Mouse (Mus musculus) limb, embryonic 12.5 days (tissue): Measurements from ENCODE around the gene Etv5. TPM values are rescaled to one million over a fixed set of nuclear protein-coding genes. Genes with fewer than 3 reads are reported as not detected.

Experiments used
- ATAC-seq: fragments of 200-750 bp; cut with Nextera tagmentation; 2 replicates; pipeline ENCODE4 v1.8.0; 2017; ENCODE audit warnings: low read depth, moderate TSS enrichment; ENCODE audit not compliant: insufficient number of reproducible peaks, insufficient read depth, low FRiP score, low TSS enrichment
- H3K27ac ChIP-seq: fragments of 300-500 bp; sonication (generic); 2 replicates; pipeline ENCODE4 v1.5.1; 2016; ENCODE audit warnings: mild to moderate bottlenecking, moderate library complexity
- H3K27me3 ChIP-seq: fragments of 300-500 bp; sonication (generic); 2 replicates; pipeline ENCODE4 v1.6.1; 2016; ENCODE audit warnings: mild to moderate bottlenecking, moderate library complexity
- H3K36me3 ChIP-seq: fragments of 300-500 bp; sonication (generic); 2 replicates; pipeline ENCODE4 v1.6.1; 2016; ENCODE audit warnings: mild to moderate bottlenecking, moderate library complexity
- H3K4me1 ChIP-seq: fragments of 300-500 bp; sonication (generic); replicated peaks from 2 replicates; pipeline ENCODE4 v1.6.1; 2016
- H3K4me2 ChIP-seq: fragments of 300-500 bp; sonication (generic); 2 replicates; pipeline ENCODE4 v1.6.1; 2016; ENCODE audit warnings: mild to moderate bottlenecking, moderate library complexity
- H3K4me3 ChIP-seq: fragments of 300-500 bp; sonication (generic); replicated peaks from 2 replicates; pipeline ENCODE4 v1.5.1; 2016; ENCODE audit warnings: mild to moderate bottlenecking
- H3K9ac ChIP-seq: fragments of 300-500 bp; sonication (generic); replicated peaks from 2 replicates; pipeline ENCODE4 v1.6.1; 2016; ENCODE audit warnings: mild to moderate bottlenecking, moderate library complexity
- H3K9me3 ChIP-seq: fragments of 300-500 bp; sonication (generic); 2 replicates; pipeline ENCODE4 v1.6.1; 2016; ENCODE audit warnings: mild to moderate bottlenecking, moderate library complexity
- WGBS: fragments of 180-500 bp; shearing (Covaris S2); methylation state at CpG from one replicate; pipeline ENCODE4 v1.1.7; 2016; 5-methylcytosine and 5-hydroxymethylcytosine counted together
- polyA plus RNA-seq: library from polyadenylated mRNA; unstranded; fragments of >200 nt; fragmentation: Nextera tagmentation; extraction: Ambion mirVana; gene quantifications from 2 replicates; pipeline ENCODE4 v1.2.1, GENCODE M21; 2016

The Etv5 gene
- polyA plus RNA-seq, 1 experiment from 2014 or later: 37.6 TPM

DNA sequence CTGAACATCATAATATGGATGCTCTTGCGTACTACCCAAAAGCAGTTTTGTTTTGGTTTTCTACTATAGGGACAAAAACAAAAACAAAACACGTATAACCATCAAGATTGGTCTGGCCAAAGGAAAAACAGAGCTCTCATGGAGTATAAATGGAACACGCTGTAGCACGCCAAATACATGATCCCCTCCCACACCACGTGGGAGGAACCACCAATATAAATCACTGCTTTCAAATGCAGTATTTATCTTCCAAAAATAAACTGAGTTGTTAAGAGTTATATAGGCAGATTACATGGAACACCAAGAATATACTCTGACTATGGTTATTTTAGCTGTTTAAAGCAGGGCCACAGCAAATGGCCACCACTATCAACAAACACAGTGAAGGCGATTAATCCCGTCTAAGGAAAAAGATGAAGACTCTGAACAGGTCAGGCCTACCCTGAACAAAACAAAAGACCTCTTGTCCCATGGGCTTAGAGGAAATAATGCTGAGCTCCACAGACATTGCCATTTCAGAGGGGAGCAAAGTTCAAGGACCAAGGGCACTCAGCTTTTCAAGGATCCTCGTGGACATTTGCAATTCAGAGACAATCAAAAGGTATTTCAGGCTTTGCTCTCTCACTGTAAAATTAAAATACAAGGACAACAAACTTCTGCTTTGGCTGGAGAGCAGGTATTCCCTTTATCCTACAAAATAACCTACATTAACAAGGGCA is 30.7 kb downstream of the Etv5 start:
- H3K36me3 ChIP-seq: peaks cover 23% of the 10 kb centered on the region
- H3K4me3 ChIP-seq: no peak overlapping the region
- no peak for ATAC-seq
- WGBS: 90% methylated on average over 8 of the region's 8 CpGs
- H3K27ac ChIP-seq: no peak overlapping the region
- peaks cover 24% of the 10 kb centered on the region for H3K4me1 ChIP-seq
- H3K9me3 ChIP-seq: no peaks in the 10 kb centered on the region
- H3K4me2 ChIP-seq: no peak overlapping the region
- H3K27me3 ChIP-seq: no peaks in the 10 kb centered on the region
- H3K9ac ChIP-seq: no peak overlapping the region

DNA sequence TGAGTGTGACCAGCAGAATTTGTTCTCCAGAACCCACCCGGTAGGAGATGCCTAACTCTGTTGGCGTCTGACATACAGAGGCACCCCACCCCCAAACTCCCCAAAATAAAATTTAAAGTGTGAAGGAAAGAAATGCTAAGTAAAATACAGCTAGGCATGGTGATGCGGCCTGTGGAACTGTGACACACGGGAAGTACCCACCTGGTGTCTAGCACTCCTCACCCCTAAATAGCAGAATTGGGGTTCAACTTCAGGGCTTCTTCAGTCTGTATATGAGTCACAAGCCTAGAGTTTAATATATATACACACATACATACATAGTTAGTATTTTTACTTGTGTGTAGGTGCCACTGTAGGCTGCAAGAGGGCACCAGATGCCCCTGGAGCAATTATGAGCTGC is 32.8 kb downstream of the Etv5 start:
- Histone ChIP-seq H3K36me3 (peaks cover 31% of the 10 kb centered on the region), H3K27me3 (no peaks in the 10 kb centered on the region), H3K9me3 (no peaks in the 10 kb centered on the region), H3K4me1 (peaks cover 10% of the 10 kb centered on the region), H3K4me2 (no peak overlapping the region), H3K4me3 (no peak overlapping the region), H3K27ac (no peak overlapping the region), H3K9ac (no peak overlapping the region)
- 92% methylated on average over 4 of the region's 4 CpGs for WGBS
- no peak for ATAC-seq

DNA sequence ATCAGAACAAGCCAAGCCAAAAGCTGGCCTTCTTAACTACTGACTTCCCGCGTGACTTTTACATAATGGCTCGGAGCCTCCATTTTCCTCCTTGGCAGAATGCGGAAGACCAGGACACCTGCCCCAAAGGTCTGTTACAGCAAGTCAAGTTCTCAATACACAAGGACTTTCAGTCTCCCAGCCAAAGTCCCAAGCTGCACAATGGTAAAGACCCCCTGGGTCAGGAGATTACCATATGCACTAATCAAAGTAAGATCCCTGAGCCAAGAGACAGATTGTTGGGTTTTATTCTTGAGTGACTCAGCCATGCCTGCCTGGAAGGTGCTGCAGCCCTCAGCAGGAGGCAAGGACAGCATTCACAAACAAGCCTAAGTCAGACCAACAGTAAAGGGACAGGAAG is 33.5 kb downstream of the Etv5 start:
- peaks cover 34% of the 10 kb centered on the region for H3K36me3 ChIP-seq
- ATAC-seq: no peak
- peaks cover 9% of the 10 kb centered on the region; the same call in 1 of the 2 replicates for H3K4me1 ChIP-seq
- H3K9me3 ChIP-seq: no peaks in the 10 kb centered on the region
- WGBS: 87% methylated on average over 4 of the region's 4 CpGs
- H3K9ac ChIP-seq: no peak overlapping the region
- H3K27ac ChIP-seq: no peak overlapping the region
- H3K4me3 ChIP-seq: no peak overlapping the region
- H3K4me2 ChIP-seq: no peak overlapping the region
- no peaks in the 10 kb centered on the region for H3K27me3 ChIP-seq

DNA sequence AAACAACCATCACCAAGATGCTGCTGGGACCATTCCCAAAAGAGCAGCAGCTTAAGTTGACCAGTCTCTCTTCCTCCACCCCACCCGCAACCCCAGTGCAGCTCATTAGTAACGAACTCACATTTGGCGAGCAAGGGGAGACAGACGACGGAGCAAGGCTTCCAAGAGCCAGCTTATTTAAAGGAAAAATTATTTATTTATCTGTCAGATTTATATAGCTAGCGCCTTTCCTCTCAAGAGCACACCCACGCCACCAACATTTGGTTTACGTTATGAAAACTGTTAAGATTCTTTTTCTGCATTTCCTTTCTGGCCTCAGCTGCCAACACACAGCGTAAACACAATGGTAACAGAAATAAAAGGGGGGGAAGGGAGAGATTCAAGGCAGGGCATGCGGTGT is 34.0 kb downstream of the Etv5 start:
- H3K27ac ChIP-seq: no peak overlapping the region
- peaks cover 39% of the 10 kb centered on the region for H3K36me3 ChIP-seq
- peaks cover 9% of the 10 kb centered on the region; the same call in 1 of the 2 replicates for H3K4me1 ChIP-seq
- 57% methylated on average over 10 of the region's 10 CpGs for WGBS
- H3K27me3 ChIP-seq: no peaks in the 10 kb centered on the region
- H3K9ac ChIP-seq: no peak overlapping the region
- no peaks in the 10 kb centered on the region for H3K9me3 ChIP-seq
- no peak for ATAC-seq
- no peak overlapping the region for H3K4me2 ChIP-seq
- no peak overlapping the region for H3K4me3 ChIP-seq

DNA sequence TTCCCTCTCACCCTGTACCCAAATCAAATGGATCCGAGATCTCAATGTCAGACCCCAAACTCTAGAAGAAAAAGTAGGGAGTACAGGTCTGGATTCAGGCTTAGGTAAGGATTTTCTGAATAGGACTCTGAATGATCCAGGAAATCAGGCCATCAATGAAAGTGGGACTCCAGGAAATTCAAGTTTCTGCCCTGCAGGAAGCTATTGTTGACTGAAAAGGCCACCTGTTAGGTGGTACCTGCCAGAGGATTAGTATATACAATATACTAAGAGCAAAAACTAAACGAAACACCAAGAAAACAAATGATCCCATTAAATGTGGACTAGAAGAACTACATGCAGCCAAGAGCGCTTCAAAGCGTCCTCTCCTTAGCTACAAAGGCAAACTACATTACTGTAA is 35.8 kb downstream of the Etv5 start:
- ATAC-seq: no peak
- no peak overlapping the region for H3K4me3 ChIP-seq
- no peak overlapping the region for H3K27ac ChIP-seq
- WGBS: 96% methylated on average over 4 of the region's 4 CpGs
- H3K27me3 ChIP-seq: no peaks in the 10 kb centered on the region
- H3K4me2 ChIP-seq: no peak overlapping the region
- H3K9me3 ChIP-seq: no peaks in the 10 kb centered on the region
- H3K9ac ChIP-seq: no peak overlapping the region
- H3K4me1 ChIP-seq: peaks cover 9% of the 10 kb centered on the region; the same call in 1 of the 2 replicates
- peaks cover 44% of the 10 kb centered on the region for H3K36me3 ChIP-seq

DNA sequence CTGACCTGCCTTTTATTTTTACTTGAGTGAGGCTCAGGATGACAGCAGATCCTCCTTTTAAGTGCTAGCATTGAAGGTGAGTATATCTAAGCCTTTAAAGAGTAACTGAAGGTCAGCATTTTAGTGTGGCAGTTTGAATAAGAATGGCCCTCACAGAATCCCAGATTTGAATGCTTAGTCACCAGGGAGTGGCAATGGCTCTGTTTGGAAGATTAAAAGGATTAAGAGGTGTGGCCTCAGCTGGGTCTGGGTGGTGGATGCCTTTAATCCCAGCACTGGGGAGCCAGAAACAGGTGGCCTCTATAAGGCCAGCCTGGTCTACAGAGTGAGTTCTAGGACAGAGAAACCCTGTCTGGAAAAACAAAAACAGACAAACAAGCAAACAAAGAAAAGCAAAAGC is 36.9 kb downstream of the Etv5 start:
- Histone ChIP-seq H3K4me1 (peaks cover 9% of the 10 kb centered on the region; the same call in 1 of the 2 replicates), H3K4me3 (no peak overlapping the region), H3K9me3 (no peaks in the 10 kb centered on the region), H3K36me3 (peaks cover 48% of the 10 kb centered on the region), H3K9ac (no peak overlapping the region), H3K27me3 (no peaks in the 10 kb centered on the region), H3K4me2 (no peak overlapping the region), H3K27ac (no peak overlapping the region)
- ATAC-seq: no peak

DNA sequence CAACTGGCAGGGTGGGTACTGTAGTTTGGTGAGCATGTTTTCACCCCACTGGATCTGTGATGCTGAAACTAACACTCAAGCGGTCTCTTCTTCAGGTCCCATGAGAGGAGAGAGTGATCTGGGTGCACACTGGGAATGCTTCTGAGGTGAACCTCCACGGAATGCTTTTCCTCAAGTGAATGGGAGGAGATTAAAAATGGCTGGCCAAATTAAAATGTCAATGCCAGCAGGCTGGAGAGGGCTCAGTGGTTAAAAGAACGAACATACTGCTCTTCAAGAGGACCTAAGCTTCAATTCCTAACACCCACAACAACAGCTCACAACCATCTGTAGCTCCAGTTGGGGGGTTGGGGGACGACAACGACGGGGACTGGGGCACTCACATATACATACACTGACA is 39.3 kb downstream of the Etv5 start:
- Histone ChIP-seq H3K4me1 (no peaks in the 10 kb centered on the region), H3K27ac (no peak overlapping the region), H3K9ac (no peak overlapping the region), H3K4me2 (no peak overlapping the region), H3K27me3 (no peaks in the 10 kb centered on the region), H3K36me3 (peaks cover 52% of the 10 kb centered on the region), H3K9me3 (no peaks in the 10 kb centered on the region), H3K4me3 (no peak overlapping the region)
- no peak for ATAC-seq
- WGBS: 91% methylated on average over 6 of the region's 6 CpGs

DNA sequence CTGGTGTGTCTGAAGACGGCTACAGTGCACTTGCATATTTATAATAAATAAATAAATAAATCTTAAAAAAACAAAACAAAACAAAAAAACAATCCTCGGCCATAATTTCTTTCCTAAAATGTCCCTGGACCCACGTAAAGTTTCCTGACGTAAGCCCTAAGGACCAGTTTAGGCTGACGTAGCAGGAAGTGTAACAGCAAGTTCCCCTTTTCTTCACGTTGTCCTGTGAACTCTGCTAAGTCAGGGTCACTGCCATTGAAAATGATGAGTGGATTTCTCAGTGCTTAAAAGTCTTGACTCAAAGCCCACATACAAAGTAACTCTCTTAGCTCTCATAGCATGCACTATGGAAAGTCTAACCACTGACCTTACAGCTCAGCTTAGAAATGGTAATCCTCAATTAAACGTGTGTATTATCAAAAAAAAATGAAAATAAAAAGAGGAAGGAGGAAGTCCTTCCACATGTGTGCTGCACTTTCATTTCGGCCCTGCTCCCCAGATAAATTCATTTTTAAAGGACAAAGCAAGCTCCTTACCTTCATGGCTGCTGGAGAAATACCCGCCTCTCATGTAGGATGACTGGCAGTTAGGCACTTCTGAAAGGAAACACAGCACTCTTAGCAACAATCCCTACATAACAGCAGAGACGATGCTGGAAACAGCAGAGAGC is 40.6 kb downstream of the Etv5 start:
- ATAC-seq: no peak
- Histone ChIP-seq H3K36me3 (peaks cover 58% of the 10 kb centered on the region), H3K4me2 (no peak overlapping the region), H3K27me3 (no peaks in the 10 kb centered on the region), H3K4me1 (no peaks in the 10 kb centered on the region), H3K4me3 (no peak overlapping the region), H3K9ac (no peak overlapping the region), H3K9me3 (no peaks in the 10 kb centered on the region), H3K27ac (no peak overlapping the region)
- 90% methylated on average over 10 of the region's 10 CpGs for WGBS

DNA sequence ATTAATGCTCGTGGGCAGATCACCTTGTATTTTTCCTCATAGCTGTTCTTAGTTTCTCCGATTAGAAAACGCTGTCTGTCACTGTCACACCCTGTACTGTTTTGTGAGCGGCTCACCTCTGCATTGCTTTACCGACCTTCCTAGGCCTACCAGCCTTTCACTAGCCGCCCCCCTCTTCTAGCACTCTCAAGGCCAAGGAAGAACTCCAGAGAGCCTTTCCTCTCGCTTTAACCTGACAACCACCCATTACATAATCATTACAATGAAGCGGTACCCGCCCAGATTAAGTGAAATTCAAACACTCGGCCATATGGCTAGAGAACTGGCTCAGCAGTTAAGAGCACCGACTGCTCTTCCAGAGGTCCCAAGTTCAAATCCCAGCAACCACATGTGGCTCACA is 41.2 kb downstream of the Etv5 start:
- Histone ChIP-seq H3K4me2 (no peak overlapping the region), H3K9me3 (no peaks in the 10 kb centered on the region), H3K36me3 (peaks cover 62% of the 10 kb centered on the region), H3K27me3 (no peaks in the 10 kb centered on the region), H3K27ac (no peak overlapping the region), H3K4me3 (no peak overlapping the region), H3K9ac (no peak overlapping the region), H3K4me1 (no peaks in the 10 kb centered on the region)
- WGBS: 89% methylated on average over 11 of the region's 11 CpGs
- ATAC-seq: no peak

DNA sequence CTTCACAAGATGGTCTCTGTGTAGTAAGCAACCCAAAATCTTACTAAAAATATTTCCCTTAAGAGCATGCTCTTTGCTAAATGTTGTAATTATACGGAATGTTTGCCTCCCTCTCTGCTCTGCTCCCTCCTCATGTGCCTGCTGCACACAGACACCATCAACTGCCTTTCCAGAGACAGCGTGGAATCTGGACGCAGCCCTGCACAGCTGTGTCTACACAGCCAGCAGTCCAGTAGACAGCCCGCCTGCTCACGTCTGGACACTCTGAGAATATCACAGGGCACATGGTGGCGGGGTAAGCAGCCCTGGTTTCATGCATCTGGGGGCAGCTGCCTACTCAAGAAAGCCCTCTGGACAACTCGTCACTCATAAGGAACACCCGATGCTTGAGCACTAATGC is 43.1 kb downstream of the Etv5 start:
- 0 out of 2 replicates have a peak, but pooled peaks cover 2% of the 10 kb centered on the region for H3K4me1 ChIP-seq
- H3K4me3 ChIP-seq: no peak overlapping the region
- no peak for ATAC-seq
- H3K27me3 ChIP-seq: no peaks in the 10 kb centered on the region
- H3K27ac ChIP-seq: no peak overlapping the region
- no peak overlapping the region for H3K9ac ChIP-seq
- peaks cover 69% of the 10 kb centered on the region for H3K36me3 ChIP-seq
- no peaks in the 10 kb centered on the region for H3K9me3 ChIP-seq
- H3K4me2 ChIP-seq: no peak overlapping the region
- WGBS: 73% methylated on average over 8 of the region's 8 CpGs

DNA sequence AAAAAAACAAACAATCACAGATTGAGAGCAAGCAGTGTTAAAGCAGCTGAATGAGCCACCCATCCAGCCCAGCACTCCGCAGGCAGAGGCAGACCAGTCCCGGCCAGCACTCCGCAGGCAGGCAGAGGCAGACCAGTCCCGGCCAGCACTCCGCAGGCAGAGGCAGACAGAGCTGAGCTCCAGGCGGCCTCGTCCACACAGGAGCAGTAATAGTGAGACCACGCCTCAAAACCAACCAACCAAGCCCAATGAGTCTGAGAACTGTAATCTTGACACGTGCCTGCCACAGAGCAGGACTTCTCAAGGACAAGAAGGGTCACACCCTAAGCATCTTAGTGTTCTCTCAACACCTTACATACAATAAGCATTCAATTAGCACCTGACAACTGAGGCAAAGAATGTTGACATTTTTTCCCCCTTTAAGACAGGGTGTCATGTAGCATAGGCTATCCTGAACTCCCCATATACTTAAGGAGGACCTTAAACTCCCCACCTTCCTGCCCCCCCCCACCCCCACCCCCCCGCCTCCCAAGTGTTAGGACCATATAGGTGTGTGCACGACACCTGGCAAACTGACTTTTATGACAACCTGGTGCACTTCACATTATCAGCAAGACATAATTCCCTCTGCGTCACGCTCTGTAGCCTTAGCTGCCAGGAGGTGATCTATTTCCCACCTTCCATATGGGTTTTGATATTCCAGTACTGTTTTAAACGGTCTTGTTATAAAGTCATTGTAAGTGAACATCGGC is 44.2 kb downstream of the Etv5 start:
- Histone ChIP-seq H3K4me3 (no peak overlapping the region), H3K9ac (no peak overlapping the region), H3K27me3 (no peaks in the 10 kb centered on the region), H3K27ac (no peak overlapping the region), H3K4me2 (no peak overlapping the region), H3K36me3 (peaks cover 60% of the 10 kb centered on the region), H3K4me1 (peaks cover 14% of the 10 kb centered on the region), H3K9me3 (no peaks in the 10 kb centered on the region)
- WGBS: 82% methylated on average over 15 of the region's 15 CpGs
- ATAC-seq: no peak
